Mouse (Mus musculus): ENCODE measurements at regions not wholly inside any gene's neighbourhood (a gene's known extent, or its start where the extent isn't known, plus 50 kb on each side); places are given as distances from the start of the nearest gene placed in this dataset.

- H3K36me3 ChIP-seq (ENCODE audit: control insufficient read depth, insufficient read depth, low read length): no peaks in the 10 kb centered on the region
- H3K27me3 ChIP-seq (ENCODE audit: control insufficient read depth, insufficient read depth, low read length): no peaks in the 10 kb centered on the region
- TF ChIP-seq CTCF (IDR thresholded peaks at IDR 0.05; ENCODE audit: control insufficient read depth, insufficient read depth, insufficient replicate concordance, low read depth, low read length) (no peak), POLR2A (IDR thresholded peaks at IDR 0.05; ENCODE audit: control insufficient read depth, low read depth, low read length) (no peak)
- H3K27ac ChIP-seq (ENCODE audit: control insufficient read depth, insufficient read depth, low read depth, low read length): no peak overlapping the region
- H3K4me1 ChIP-seq (ENCODE audit: control insufficient read depth, insufficient read depth, low read length): peaks cover 6% of the 10 kb centered on the region
- H3K4me3 ChIP-seq (ENCODE audit: control insufficient read depth, low read depth, low read length): no peak overlapping the region
Measured at GRCm38 (mm10) chr10:117441121-117441978, 61.5 kb upstream of the Cpsf6 start.

GRCm38 (mm10) chr10:117440225-117440976 lies 60.6 kb upstream of the Cpsf6 start:
- Histone ChIP-seq H3K4me1 (ENCODE audit: control insufficient read depth, insufficient read depth, low read length) (peaks cover 9% of the 10 kb centered on the region), H3K27me3 (ENCODE audit: control insufficient read depth, insufficient read depth, low read length) (no peaks in the 10 kb centered on the region), H3K27ac (ENCODE audit: control insufficient read depth, insufficient read depth, low read depth, low read length) (no peak overlapping the region), H3K36me3 (ENCODE audit: control insufficient read depth, insufficient read depth, low read length) (no peaks in the 10 kb centered on the region), H3K4me3 (ENCODE audit: control insufficient read depth, low read depth, low read length) (no peak overlapping the region)
- TF ChIP-seq POLR2A (IDR thresholded peaks at IDR 0.05; ENCODE audit: control insufficient read depth, low read depth, low read length) (no peak), CTCF (IDR thresholded peaks at IDR 0.05; ENCODE audit: control insufficient read depth, insufficient read depth, insufficient replicate concordance, low read depth, low read length) (no peak)

GRCm38 (mm10) chr10:117439206-117440110 lies 59.6 kb upstream of the Cpsf6 start:
- peak; percentile 11; the same call in 1 of the 2 replicates for TF ChIP-seq CTCF (IDR thresholded peaks at IDR 0.05; ENCODE audit: control insufficient read depth, insufficient read depth, insufficient replicate concordance, low read depth, low read length)
- no peak for TF ChIP-seq POLR2A (IDR thresholded peaks at IDR 0.05; ENCODE audit: control insufficient read depth, low read depth, low read length)
- H3K36me3 ChIP-seq (ENCODE audit: control insufficient read depth, insufficient read depth, low read length): no peaks in the 10 kb centered on the region
- no peak overlapping the region for H3K4me3 ChIP-seq (ENCODE audit: control insufficient read depth, low read depth, low read length)
- H3K27ac ChIP-seq (ENCODE audit: control insufficient read depth, insufficient read depth, low read depth, low read length): no peak overlapping the region
- H3K27me3 ChIP-seq (ENCODE audit: control insufficient read depth, insufficient read depth, low read length): no peaks in the 10 kb centered on the region
- peaks cover 12% of the 10 kb centered on the region for H3K4me1 ChIP-seq (ENCODE audit: control insufficient read depth, insufficient read depth, low read length)

GRCm38 (mm10) chr10:117438614-117439193 lies 58.9 kb upstream of the Cpsf6 start:
- no peaks in the 10 kb centered on the region for H3K36me3 ChIP-seq (ENCODE audit: control insufficient read depth, insufficient read depth, low read length)
- peak overlapping the region; percentile 28; the same call in 1 of the 2 replicates for H3K4me3 ChIP-seq (ENCODE audit: control insufficient read depth, low read depth, low read length)
- peaks cover 12% of the 10 kb centered on the region for H3K4me1 ChIP-seq (ENCODE audit: control insufficient read depth, insufficient read depth, low read length)
- no peak for TF ChIP-seq CTCF (IDR thresholded peaks at IDR 0.05; ENCODE audit: control insufficient read depth, insufficient read depth, insufficient replicate concordance, low read depth, low read length)
- TF ChIP-seq POLR2A (IDR thresholded peaks at IDR 0.05; ENCODE audit: control insufficient read depth, low read depth, low read length): no peak
- no peaks in the 10 kb centered on the region for H3K27me3 ChIP-seq (ENCODE audit: control insufficient read depth, insufficient read depth, low read length)
- H3K27ac ChIP-seq (ENCODE audit: control insufficient read depth, insufficient read depth, low read depth, low read length): no peak overlapping the region

- no peak for TF ChIP-seq POLR2A (IDR thresholded peaks at IDR 0.05; ENCODE audit: control insufficient read depth, low read depth, low read length)
- TF ChIP-seq CTCF (IDR thresholded peaks at IDR 0.05; ENCODE audit: control insufficient read depth, insufficient read depth, insufficient replicate concordance, low read depth, low read length): no peak
- Histone ChIP-seq H3K27me3 (ENCODE audit: control insufficient read depth, insufficient read depth, low read length) (no peaks in the 10 kb centered on the region), H3K36me3 (ENCODE audit: control insufficient read depth, insufficient read depth, low read length) (no peaks in the 10 kb centered on the region), H3K27ac (ENCODE audit: control insufficient read depth, insufficient read depth, low read depth, low read length) (no peak overlapping the region), H3K4me3 (ENCODE audit: control insufficient read depth, low read depth, low read length) (no peak overlapping the region), H3K4me1 (ENCODE audit: control insufficient read depth, insufficient read depth, low read length) (peaks cover 12% of the 10 kb centered on the region)
Measured at GRCm38 (mm10) chr10:117437970-117438369, 58.2 kb upstream of the Cpsf6 start.

GRCm38 (mm10) chr10:117436875-117437715 lies 57.3 kb upstream of the Cpsf6 start:
- Histone ChIP-seq H3K27me3 (ENCODE audit: control insufficient read depth, insufficient read depth, low read length) (no peaks in the 10 kb centered on the region), H3K4me1 (ENCODE audit: control insufficient read depth, insufficient read depth, low read length) (peaks cover 13% of the 10 kb centered on the region), H3K4me3 (ENCODE audit: control insufficient read depth, low read depth, low read length) (no peak overlapping the region; the same call in 1 of the 2 replicates), H3K27ac (ENCODE audit: control insufficient read depth, insufficient read depth, low read depth, low read length) (no peak overlapping the region), H3K36me3 (ENCODE audit: control insufficient read depth, insufficient read depth, low read length) (no peaks in the 10 kb centered on the region)
- TF ChIP-seq POLR2A (IDR thresholded peaks at IDR 0.05; ENCODE audit: control insufficient read depth, low read depth, low read length) (no peak), CTCF (IDR thresholded peaks at IDR 0.05; ENCODE audit: control insufficient read depth, insufficient read depth, insufficient replicate concordance, low read depth, low read length) (peak; percentile 31; the same call in 1 of the 2 replicates)

Data from testis, adult 2 months (tissue).